Mouse (Mus musculus) olfactory bulb, adult 2 months (tissue): ENCODE measurements around the gene Tgds. TPM values are rescaled to one million over a fixed set of nuclear protein-coding genes. Genes with fewer than 3 reads are reported as not detected.
"Not testable (repeated sequence)": the region's sequence is repeated elsewhere in the genome, so short reads cannot be mapped to it uniquely, and the experiment has no call there.

ENCODE experiments used
- H3K27ac ChIP-seq: fragments of 200-500 bp; 2 replicates; pipeline ENCODE4 v1.5.1; 2012; ENCODE audit warnings: low read depth, low read length; ENCODE audit not compliant: insufficient read depth
- H3K4me1 ChIP-seq: fragments of 200-500 bp; 2 replicates; pipeline ENCODE4 v1.6.1; 2012; ENCODE audit warnings: low read length; ENCODE audit not compliant: control insufficient read depth, insufficient read depth
- H3K4me3 ChIP-seq: fragments of 200-500 bp; 2 replicates; pipeline ENCODE4 v1.5.1; 2012; ENCODE audit warnings: mild to moderate bottlenecking, low read depth, low read length, moderate library complexity; ENCODE audit not compliant: insufficient read depth
- CTCF ChIP-seq: fragments of 200-500 bp; IDR thresholded peaks from 2 replicates; pipeline ENCODE4 v1.5.1; 2012; ENCODE audit warnings: low read depth, mild to moderate bottlenecking, low read length, moderate library complexity; ENCODE audit not compliant: insufficient read depth
- POLR2A ChIP-seq: fragments of 200-500 bp; IDR thresholded peaks from 2 replicates; pipeline ENCODE4 v1.6.1; 2012; ENCODE audit warnings: mild to moderate bottlenecking, low read depth, low read length, moderate library complexity; ENCODE audit not compliant: insufficient read depth
- WGBS: fragments of 180-500 bp; shearing (Covaris S2); methylation state at CpG from one replicate; pipeline ENCODE4 v1.1.7; 2018; 5-methylcytosine and 5-hydroxymethylcytosine counted together
- polyA plus RNA-seq: library from polyadenylated mRNA; stranded (reverse); fragments of >200 nt; gene quantifications from 2 replicates; pipeline ENCODE4 v1.2.4, GENCODE M21; 2012; ENCODE audit warnings: low replicate concordance; ENCODE audit not compliant: missing spikeins, insufficient read depth, insufficient read length

Tgds gene
- polyA plus RNA-seq, 1 experiment, result not detected

DNA sequence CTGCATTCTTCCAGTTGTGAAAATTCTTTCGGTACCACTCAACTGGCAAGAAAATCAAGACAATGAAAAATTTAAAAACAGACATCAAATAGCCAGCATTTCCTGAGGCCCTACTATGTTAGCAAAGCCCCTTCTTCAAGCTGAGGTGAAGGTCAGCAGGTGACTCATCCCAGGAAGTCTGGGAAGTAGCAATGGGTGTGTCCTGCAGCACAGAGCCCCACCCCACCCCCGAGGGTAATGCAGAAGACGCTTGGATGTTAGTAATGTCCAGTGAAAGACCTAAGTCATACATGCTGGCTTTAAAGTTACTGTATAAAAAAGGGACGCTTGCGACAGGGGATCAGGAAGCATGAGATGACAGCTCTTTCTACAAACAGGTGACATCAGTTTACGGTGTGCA lies 19.4 kb downstream of the Tgds start:
- 93% methylated on average over 6 of the region's 6 CpGs for WGBS
- Histone ChIP-seq H3K4me1 (no peaks in the 10 kb centered on the region), H3K4me3 (no peak overlapping the region), H3K27ac (no peak overlapping the region)
- TF ChIP-seq CTCF (no peak), POLR2A (no peak)

DNA sequence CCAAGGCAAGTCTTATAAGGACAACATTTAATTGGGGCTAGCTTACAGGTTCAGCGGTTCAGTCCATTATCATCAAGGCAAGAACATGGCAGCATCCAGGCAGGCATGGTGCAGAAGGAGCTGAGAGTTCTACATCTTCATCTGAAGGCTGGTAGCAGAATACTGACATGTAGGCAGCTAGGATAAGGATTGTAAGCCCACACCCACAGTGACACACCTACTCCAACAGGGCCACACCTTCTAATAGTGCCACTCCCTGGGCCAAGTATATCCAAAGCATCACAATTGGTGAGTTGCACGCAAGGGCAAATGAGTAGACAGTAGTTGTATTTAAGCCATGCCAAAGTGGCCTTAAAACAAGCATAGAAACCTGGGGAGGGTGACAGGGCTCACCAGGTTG lies 25.1 kb downstream of the Tgds start:
- not testable (repeated sequence) for H3K27ac ChIP-seq, H3K4me3 ChIP-seq, H3K4me1 ChIP-seq
- WGBS, result 96% methylated on average over 2 of the region's 2 CpGs

DNA sequence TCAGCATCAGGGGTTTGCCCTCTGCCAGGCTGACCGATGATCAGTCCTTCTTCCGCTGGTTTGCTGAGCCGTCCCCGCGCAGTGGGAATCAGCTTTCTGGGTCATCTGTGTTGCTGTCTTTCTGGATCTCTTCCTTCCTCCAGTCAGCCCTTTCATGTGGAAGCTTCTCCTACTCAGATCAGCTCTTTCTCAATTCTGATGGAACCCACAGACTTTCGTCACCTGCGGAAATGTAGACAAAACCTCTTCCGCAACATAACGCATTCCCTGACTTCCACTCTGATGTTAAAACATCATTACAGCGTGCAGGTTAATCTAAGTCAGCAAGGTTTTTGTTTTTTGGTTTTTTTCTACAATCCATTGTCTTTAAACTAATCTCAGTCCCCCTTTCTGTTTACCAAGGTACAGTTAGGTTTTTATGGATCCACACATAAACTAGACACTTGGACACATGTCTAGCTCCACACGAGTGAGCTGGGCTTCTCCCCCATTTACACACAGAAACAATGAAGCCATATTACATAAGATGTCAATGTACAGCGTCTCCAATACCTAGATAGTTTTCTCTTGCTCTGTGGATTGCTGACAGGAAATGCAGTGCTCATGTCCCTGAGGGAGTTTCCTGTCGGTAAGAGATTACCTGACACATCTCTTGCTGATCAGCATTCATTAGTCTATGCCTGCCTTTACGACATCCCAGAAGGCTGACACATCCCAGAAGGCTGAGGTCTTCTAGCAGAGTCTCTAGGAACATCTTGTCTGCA lies 31.1 kb downstream of the Tgds start:
- no peaks in the 10 kb centered on the region for H3K4me1 ChIP-seq
- 89% methylated on average over 14 of the region's 14 CpGs for WGBS
- no peak overlapping the region for H3K4me3 ChIP-seq
- no peak overlapping the region for H3K27ac ChIP-seq
- TF ChIP-seq CTCF (no peak), POLR2A (no peak)

DNA sequence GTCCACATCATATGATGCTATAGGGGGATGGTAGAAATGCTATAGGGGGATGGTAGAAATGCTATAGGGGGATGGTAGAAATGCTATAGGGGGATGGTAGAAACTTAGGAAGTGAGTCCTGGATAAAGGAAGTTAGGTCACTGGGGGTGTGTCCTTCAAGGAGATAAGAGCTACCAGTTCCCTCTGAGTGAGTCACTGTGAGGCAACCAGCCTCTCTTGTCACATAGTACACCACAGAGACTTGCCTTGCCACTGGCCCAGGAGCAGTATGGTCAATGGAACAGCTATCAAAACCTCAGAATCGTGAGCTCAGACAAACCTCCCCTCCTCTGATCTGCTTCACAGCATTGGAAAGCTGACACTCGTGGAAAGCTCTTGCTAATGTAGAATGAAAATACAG lies 34.3 kb downstream of the Tgds start:
- Histone ChIP-seq H3K4me3 (no peak overlapping the region), H3K4me1 (no peaks in the 10 kb centered on the region), H3K27ac (no peak overlapping the region)
- 75% methylated on average over 2 of the region's 2 CpGs for WGBS
- TF ChIP-seq POLR2A (no peak), CTCF (no peak)

DNA sequence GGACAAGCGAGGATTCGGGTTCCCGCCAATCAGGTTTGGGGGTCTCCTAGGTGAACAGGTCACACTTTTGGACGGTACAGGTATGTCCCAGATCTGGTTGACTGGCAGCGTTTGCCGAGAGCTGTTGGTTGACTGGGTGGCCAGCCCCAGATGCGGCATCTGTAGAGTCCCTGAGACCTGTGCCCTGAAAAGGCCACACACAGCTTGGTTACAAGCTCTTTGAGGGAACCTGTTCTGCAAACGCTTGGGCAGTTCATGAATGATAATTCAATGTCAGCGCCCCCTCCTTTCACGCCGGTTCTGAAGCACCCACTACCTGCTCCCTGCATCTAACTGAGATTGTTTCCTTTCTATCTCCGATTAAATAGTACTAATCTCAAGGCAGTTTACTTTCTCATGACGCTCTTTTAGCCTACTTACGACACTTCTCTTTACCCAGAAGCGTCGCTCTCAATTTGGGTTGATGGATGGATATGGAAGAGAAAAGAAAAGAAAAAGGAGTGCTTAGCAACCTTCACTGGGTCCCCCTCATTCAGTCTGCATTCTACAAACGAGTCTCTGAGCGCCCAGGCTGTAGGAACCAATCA lies 42.7 kb downstream of the Tgds start:
- peak overlapping the region; percentile 84 for H3K4me3 ChIP-seq
- 2% methylated on average over 18 of the region's 18 CpGs for WGBS
- H3K4me1 ChIP-seq, result no peaks in the 10 kb centered on the region
- H3K27ac ChIP-seq, result no peak overlapping the region
- TF ChIP-seq CTCF (no peak), POLR2A (no peak)

DNA sequence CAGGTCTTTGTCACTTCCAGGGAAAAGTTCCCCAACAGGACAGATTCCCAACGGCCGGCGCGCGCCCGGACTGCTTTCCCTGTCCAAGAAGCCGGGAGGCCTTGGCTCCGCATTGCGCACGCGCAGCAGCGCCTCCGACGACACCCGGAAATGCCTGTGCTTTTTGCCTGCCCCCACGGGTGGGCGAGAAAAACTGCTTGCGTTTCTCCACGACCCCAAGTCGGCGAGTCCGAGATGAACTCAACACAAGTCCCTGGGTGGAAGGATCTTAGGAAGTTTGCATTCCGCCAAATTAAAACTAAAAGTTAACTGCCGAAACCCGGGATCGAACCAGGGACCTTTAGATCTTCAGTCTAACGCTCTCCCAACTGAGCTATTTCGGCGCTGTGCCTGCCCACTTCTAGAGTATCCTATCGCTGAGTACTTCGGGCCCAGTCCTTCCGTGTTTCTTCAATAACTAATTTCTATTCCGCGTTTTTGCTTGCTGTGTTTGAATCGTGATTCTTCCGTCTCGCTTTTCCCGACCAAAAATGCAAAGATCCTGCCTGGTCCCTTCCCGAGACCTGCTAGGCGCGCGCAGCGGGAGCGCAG lies 43.2 kb downstream of the Tgds start:
- TF ChIP-seq POLR2A, result 0 out of 2 replicates have a peak, but pooled peaks have one; percentile 26
- TF ChIP-seq CTCF, result no peak
- Histone ChIP-seq H3K4me3 (peak overlapping the region; percentile 84), H3K4me1 (no peaks in the 10 kb centered on the region), H3K27ac (0 out of 2 replicates have a peak overlapping the region, but pooled peaks have one; percentile 24)
- under 1% methylated on average over 44 of the region's 44 CpGs for WGBS

DNA sequence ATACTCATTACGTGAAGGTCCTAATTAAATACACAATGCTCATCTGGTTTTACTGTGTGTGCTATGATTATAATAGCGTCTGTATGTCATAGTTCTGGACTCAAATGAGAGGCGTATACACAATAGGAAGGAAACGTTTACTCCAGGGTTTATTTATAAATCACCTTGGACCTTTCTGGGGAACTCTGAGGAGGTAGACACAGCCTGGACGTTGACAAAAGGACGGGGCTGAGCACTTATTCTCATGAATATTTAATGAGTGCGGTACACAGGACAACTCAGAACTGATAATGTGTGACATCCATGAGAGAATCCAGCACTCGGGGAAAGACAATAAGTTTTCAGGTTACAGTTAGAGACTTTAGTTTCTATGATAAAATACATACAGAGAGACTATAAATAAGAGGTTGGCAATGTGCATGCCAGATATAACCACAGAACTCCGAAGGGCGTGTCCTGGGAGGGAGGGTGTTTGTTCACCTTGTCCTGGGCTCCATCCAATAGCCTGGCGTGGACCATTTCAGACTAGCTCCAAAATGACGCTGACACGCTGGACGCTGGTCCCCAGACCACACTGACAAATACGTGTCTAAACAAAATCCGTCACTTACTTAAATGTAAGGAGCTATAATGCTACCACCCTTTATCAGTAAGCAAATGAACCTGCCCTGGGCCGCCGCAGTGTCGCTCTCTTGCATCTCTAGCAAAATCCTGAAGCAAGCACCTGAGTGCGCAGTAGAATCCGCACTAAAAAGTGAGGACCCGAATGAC lies 43.9 kb downstream of the Tgds start:
- Histone ChIP-seq H3K4me1 (no peaks in the 10 kb centered on the region), H3K27ac (0 out of 2 replicates have a peak overlapping the region, but pooled peaks have one; percentile 24), H3K4me3 (peak overlapping the region; percentile 84)
- WGBS, result 4% methylated on average over 22 of the region's 22 CpGs
- TF ChIP-seq POLR2A, result no peak

DNA sequence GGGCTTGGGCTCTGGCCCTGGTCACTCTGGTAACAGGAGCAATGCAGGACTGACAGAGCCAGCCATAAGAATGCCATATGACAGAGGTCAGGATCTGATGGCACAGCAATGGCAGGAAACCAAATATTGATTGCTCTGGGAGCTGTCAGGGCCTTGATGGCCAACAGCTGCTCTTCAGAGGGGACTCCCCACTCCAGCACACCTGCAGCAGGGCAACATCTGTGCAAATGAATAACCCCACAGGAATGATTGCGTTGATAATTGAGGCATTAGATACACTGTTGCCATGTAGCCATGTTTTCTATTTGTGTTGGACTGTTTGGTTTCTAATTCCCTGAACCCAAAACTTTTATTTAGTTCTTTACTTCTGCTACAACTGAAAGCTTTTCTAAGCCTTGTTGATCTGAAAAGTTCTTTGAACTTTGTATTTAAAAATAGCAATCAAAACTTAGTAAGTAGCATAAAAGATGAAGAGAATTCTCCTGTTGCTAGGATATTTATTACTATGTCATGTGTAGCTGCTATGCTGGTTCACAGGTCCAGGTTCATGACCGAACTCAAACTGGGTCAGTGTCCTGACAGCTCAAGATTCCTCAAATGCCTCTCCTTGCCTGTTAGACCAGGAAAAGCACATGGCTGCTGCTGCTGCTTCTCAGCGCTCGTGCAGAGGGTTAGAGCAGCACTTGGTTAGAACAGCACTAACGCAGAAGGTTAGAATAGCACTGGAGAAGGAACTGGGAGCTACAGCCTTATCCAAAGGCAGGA lies 46.1 kb downstream of the Tgds start:
- Histone ChIP-seq H3K27ac (no peak overlapping the region), H3K4me3 (no peak overlapping the region), H3K4me1 (no peaks in the 10 kb centered on the region)
- 74% methylated on average over 5 of the region's 5 CpGs for WGBS
- no peak for TF ChIP-seq CTCF
- no peak for TF ChIP-seq POLR2A
